Mouse (Mus musculus): Measurements from ENCODE around the gene Arhgef1.

Gene Arhgef1

GRCm38 (mm10) chr7:24947316-24948048, 44.8 kb downstream of the Arhgef1 start:
- no peak for DNase-seq

GRCm38 (mm10) chr7:24948774-24949173, 46.1 kb downstream of the Arhgef1 start:
- no peak for DNase-seq

- DNase-seq, result peak; percentile 87
These were observed 47.4 kb downstream of the Arhgef1 start for GRCm38 (mm10) chr7:24949958-24950623.

- DNase-seq, result no peak
These were observed 51.3 kb downstream of the Arhgef1 start for GRCm38 (mm10) chr7:24953966-24954365.

GRCm38 (mm10) chr7:24954450-24954849, 51.7 kb downstream of the Arhgef1 start:
- DNase-seq, result peak; percentile 27

GRCm38 (mm10) chr7:24955226-24955625, 52.5 kb downstream of the Arhgef1 start:
- no peak for DNase-seq

GRCm38 (mm10) chr7:24964288-24964687, 61.6 kb downstream of the Arhgef1 start:
- DNase-seq, result no peak

- DNase-seq, result peak; percentile 88
These were observed 62.3 kb downstream of the Arhgef1 start for GRCm38 (mm10) chr7:24964897-24965535.

GRCm38 (mm10) chr7:24967966-24968365, 65.3 kb downstream of the Arhgef1 start:
- DNase-seq, result no peak

GRCm38 (mm10) chr7:24968463-24968862, 65.8 kb downstream of the Arhgef1 start:
- DNase-seq, result no peak

- no peak for DNase-seq
These were observed 67.1 kb downstream of the Arhgef1 start for GRCm38 (mm10) chr7:24969805-24970204.

GRCm38 (mm10) chr7:24970341-24970740, 67.6 kb downstream of the Arhgef1 start:
- no peak for DNase-seq

GRCm38 (mm10) chr7:24971261-24971971, 68.7 kb downstream of the Arhgef1 start:
- DNase-seq, result peak; percentile 57

- peak; percentile 96 for DNase-seq
These were observed 69.5 kb downstream of the Arhgef1 start, which contains the start of gene Rabac1 for GRCm38 (mm10) chr7:24971972-24972893. Gene Rabac1 (minus strand): TSS chr7:24972754.

- no peak for DNase-seq
These were observed 70.5 kb downstream of the Arhgef1 start for GRCm38 (mm10) chr7:24973208-24973607.

GRCm38 (mm10) chr7:24973902-24974301, 71.2 kb downstream of the Arhgef1 start:
- DNase-seq, result no peak

GRCm38 (mm10) chr7:24974893-24975595, 72.3 kb downstream of the Arhgef1 start:
- peak; percentile 49 for DNase-seq

Measured in lung, postnatal 10 days (tissue).